Mouse (Mus musculus) frontal cortex, adult 2 months (tissue): ENCODE results near the gene Smad1. TPM values are rescaled to one million over a fixed set of nuclear protein-coding genes. Genes with fewer than 3 reads are reported as not detected.

ENCODE experiments used
- DNase-seq, 2 experiments: peaks; one replicate each; pipeline ENCODE4 v3.0.0; 2022; ENCODE audit warnings: low spot score in 1 of 2; ENCODE audit errors: extremely low spot score in 1 of 2
- polyA plus RNA-seq: library from polyadenylated mRNA; depleted of rRNA; stranded (reverse); fragments of >200 nt; gene quantifications from 2 replicates; pipeline ENCODE4 v1.2.3, GENCODE M21; 2012

Gene Smad1
- polyA plus RNA-seq, 1 experiment, result 26.3 TPM

DNA sequence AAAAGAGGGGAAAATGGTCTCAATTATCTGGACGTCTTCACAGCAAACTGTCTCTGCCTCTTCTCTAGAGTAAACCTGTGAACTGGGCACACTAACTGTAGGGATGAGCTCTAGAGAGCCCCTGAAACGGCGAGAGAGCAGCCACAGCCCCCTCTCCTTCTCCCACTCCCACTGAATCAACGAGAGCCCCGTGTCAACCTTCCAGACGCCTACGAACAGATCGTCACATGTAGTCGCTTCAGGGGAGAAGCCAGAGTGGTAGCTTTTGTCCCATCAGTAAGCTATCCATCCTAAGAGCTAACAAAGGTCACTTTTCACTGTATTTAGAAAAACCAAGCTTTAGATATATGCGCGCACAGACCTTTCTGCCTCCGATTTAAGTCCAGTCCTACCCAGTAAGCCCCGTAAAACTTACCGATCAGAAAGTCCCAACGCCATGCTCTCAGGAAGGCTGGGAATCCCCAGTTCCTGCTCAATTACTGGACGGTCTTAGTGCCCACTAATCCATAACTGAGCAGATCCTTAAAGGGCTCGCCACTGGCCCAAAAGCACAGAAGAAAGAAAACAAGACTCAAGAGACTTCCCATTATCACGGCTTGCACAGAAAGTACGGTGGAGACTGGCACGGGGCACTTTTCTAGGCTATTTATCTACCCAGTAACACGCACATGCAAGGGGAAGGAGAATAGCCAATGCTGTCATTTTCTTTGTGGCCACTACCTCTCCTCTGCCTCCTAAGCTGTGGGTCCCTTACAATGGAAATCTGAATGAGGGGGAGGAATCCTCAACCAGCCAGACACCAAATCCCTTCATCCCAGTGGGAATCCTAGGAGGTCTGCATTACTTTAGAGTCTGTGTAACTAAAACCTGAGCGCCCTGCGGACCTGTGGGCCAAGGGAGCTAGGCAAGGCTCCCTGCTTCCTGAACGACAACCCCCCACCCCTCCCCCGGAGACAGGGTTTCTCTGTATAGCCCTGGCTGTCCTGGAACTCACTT lies 14.7 kb downstream of the Smad1 start:
- no peak for DNase-seq

DNA sequence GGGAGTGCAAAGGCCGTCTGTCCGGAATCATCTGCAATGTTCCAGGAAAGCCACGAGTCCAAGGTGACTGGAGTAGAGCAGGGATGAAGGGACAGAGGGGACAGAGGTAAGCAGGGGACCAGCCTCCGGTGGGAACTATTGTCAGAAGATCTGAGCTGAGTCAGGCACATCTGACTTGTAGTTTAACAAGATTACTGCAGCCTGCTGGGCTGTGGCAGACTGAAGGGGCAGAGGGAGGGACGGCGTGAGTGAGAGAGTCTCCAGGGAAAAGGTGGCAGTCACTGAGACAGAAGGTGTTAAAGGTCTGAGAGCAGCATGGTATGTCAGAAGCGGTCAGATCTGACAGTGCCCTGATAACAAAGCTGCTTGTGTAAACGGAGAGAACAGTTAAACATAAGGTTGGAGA lies 16.5 kb downstream of the Smad1 start:
- DNase-seq, result no peak

DNA sequence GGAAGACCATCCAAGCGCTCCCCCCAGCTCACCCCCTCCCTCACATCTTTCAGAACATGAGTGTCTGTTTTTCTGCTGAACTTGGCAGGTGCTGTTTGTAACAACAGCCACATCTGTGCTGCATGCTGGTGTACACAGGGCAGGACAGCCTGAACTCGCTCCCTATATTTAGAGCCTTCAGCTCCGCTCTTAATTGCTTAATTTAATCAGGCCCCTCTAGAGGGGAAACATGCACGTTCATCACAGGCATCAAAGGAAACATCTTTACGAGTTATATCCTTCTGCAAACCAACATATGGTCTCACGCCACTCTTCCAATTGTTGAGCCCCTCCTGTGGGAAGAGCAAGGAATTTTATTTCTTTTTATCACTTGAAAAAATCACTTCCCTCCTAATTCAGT lies 17.5 kb downstream of the Smad1 start:
- DNase-seq, result no peak

DNA sequence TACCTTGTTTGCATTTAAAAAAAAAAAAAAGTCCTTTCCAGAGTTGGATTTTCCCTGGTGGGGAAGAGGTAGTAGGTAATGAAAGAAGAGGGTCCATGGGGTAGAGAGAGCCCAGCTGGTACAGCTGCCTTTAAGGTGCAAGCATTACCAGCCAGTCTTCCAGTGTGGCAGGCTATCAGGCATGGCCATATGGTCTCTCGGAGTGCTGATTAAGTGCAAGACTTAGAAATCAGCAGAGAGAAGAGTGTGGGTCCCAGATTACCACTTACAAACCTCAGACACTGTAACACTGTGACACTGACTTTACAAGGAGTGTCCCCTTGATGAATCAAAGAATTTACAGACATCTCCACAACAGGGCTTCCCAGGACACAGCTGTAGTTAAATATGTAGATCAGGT lies 18.9 kb downstream of the Smad1 start:
- DNase-seq, result no peak

DNA sequence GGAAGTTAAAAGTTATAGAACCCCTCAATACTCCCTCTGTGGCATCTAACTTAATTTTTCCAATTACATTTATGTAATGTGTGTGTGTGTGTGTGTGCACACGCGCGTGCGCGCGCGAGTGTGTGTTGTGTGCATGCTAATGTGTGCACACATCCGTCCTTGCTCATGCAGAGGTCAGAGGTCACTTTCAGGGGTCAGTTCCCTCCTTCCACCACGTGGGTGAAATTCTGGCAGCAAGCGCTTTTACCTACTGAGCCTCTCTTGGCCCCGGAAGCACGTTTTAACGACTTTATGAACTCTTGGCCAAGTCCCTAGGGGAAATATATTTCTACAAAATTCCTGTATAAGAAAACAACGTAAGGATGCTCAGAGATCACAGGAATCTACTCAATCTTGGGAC lies 19.3 kb downstream of the Smad1 start:
- no peak for DNase-seq

DNA sequence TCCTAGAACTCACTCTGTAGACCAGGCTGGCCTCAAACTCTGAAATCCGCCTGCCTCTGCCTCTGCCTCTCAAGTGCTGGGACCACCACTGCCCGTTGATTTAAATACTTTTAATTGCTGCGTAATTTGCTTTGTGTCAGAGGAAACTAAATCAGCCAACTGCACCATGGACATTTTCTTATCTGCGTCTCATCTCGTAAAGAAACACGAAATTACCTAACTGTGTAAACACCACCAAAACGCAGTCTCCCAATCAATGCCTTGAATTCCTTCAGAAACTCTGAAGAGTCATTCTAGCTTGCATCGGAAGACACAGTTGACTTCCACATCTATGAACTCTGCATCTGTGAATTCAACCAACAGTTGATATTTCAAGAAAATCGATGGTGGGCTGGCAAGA lies 22.7 kb downstream of the Smad1 start:
- no peak for DNase-seq

DNA sequence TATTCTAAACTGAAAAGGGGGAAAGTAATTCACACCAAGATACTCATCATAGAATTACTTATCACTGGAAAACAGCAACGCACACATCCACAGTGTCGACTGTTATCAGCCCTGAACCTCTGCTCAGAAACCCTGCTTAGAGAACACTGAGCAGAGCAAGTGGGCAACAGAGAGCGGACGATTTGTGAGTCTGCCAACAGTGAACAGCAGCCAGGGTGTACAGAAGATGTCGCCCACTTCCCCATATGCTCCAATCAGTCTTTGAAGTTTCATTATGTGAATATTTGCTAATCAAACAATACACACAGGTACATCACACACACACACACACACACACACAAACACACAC lies 23.6 kb downstream of the Smad1 start:
- peak in 1 of 2 experiments; percentile 69 for DNase-seq

DNA sequence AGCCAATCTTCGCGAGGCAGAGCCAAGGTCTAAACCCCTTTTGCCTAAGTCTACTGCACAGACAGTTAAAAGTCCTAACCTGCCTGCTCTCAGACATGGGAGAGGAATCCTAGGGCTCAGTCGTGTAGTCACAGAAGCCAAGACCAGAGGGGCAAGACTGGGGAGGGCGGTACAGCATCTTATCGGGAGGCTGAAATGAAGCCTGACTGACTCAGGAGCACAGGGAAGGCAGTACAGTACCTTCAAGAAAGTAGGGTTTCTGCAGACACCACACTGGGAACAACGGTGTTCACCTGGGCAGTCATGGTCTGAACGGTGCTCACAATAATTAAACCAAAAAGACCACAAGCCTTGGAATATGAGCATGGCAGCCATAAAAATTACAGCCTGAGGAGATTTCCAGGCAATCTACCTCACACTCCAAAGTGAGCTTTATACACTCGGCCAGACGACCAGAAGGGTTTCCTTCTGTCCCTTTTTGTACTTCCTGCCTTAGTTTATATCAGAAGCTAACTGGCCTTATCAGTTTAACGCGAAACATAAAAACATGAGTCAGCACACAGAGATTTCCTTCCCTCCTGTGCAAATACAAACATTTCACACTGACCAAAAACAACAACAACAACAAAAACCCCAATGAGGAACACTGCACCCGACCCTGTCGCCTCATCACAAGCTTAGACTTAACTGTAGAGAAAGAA lies 24.1 kb downstream of the Smad1 start:
- no peak for DNase-seq

DNA sequence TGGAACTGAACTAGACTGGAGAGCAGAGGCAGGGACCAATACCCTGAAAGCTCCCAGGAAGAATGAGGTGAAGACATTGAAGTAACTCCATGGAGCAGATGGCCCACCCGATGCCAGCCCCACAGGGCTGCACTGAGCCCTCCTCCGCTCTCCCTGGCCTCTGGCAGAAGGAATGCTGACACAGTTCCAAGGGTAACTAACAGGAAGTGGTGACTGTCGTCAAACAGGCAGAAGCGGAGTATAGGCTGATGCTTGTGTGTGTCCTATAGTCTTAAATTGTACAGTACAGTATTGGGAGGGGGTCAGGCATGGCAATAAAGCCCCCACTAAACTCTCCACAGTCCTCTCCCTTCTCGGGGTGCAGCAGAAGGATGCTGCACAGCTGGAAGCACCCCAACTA lies 24.9 kb downstream of the Smad1 start:
- DNase-seq, result no peak

DNA sequence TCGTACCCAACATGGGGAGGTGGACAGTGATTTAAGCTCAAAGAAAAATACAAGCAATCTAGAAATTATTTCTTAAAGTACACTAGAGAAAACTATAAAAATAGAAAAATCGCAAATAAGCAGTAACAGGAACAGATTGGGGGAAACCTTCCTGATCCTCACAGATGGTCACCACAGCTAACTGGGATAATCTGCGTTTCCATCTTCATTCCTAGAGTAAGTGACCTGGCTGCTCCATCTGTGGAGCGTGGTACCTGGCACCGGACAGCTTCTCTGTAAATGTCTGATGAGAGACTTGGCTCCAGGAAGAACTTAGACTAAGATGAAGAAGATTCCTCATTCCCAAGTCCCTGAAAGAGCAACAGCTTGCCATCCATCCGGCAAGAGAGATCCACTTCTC lies 25.8 kb downstream of the Smad1 start:
- no peak for DNase-seq

DNA sequence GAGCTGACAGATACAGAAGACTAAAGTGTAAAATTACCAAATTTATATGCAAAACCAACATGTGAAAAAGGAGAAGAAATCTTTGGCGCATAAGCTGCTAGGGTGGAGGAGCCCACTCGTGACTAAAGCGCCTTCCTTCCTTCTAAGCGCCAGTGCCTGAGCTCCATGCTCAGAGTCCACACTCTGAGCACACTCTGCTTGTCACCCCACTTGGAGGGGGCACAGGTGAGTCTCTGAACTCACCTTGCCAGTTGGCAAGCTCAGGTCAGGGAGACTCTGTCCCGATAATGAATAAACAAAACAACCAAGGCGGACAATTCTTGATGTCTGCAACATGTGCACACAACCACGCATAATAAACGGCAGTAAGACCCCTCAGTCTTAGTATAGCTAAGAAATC lies 26.4 kb downstream of the Smad1 start:
- no peak for DNase-seq

DNA sequence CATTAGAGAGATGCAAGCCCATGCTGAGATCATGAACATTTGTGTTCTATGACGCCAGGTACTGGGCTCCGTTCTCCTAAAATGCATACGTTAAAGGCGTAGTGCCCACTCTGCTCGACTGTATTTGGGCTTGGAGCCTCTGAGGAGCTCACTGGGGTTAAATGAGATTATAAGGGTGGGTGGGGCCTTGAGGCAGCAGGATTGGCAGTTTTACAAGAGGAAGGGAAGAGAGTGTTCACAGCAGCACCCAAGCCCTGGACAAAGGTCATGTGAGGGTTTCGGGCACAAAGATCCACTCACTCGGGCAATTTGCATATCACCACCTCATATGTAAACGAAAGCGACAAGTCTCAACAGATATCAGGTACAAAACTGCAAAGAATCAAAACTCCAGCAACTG lies 26.8 kb downstream of the Smad1 start:
- DNase-seq, result no peak

DNA sequence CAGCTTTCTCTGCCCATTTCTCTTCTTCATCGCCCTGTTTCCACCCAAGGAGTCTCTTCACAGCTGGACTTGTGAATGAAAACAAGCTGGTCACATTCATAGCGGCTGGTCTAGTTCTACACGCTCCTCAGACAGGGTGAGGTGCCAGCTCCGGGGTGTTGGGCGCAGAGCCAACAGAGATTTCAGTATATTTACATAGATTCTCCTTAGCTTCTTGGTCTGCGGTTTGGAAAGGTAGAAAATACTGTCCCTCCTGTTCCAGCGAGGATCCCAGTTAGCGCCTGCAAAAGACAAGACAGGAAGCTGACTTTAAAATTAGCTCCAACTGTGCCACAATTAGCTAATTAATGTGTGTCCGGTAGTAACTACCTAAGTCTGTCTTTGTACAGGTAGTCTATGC lies 27.2 kb downstream of the Smad1 start:
- DNase-seq, result no peak

DNA sequence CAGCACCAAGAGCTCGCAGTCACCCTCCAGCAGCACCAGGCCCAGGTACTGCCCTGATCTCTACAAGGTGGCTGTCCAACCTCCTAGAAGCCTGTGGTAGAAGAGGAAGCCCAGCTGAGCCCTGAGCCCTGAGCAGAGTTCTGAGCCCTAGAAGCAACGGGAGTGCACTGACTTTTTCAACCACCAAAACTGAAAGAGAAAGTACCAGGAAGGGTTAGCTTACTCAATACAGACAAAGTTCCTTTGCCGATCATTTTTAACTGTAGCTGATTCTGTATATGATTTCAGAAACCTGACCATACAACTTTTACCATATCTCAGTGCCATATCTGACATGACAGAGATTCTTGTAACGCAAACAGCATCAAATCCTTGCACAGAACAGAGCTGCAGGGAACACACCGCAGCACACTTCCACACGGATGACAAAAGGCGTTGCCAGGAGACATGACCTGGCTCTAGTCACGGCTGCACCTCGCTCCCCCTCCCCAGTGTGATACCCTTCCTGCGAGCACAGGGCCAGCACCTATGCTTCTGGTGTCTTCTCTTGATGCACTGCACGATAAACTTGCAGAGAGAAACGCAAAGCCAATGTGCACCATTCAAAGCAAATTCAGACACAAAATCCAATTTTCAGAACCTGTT lies 28.6 kb downstream of the Smad1 start:
- no peak for DNase-seq

DNA sequence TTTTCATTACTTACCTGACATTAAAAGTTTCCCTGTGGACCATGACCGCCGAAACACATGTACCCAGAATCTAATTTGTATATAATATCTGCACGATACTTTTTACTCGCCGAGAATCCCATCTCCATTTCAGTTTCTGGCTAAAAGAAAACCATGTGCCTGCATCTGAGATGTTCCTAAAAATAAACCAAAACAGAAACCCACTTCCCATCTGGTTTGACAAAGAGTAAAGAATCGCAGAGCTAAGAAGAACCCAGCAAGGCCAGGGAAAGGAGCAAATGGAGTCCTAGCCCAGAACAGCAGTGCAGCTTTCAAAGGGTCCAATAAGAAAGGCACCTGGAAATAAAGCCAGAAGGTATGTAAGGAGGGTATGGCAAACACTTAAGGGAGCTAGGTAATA lies 30.2 kb downstream of the Smad1 start:
- peak in 1 of 2 experiments; percentile 57 for DNase-seq

DNA sequence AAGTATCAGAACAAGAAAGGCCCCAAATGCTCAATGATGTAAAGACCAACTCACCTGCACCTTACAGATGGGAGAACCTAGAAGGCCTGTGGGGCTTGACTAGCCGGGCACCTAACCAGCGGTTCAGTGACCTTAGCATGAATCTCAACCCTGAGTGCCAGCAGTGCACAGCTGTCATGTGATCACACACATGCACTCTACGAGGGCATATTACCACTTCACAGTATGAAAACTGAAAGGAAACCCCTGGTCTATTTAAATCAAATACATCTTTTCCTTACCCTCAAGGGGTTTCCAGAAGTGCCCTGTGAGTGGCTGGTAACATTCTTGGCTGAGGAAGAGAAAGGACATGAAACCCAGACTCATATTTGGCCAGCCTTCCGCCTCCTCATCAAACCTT lies 31.4 kb downstream of the Smad1 start:
- DNase-seq, result no peak

DNA sequence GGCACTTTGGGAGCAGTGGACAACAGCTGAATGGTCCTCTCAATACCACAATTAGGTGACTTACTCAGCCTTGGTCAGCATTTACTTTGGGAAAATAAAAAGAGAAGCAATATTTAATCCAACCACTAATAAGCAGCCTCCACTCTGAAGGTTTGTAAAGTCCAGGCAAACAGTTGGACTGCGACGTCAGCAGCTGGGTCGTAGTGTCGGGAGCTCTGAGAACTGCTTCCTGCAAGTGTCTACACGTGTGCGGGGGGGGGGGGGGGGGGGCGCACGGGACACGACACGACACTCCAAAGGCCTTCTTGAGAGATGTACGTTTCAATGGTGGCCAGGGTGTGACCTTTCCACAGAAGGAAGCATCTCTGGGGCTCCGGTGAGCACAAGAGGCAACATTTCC lies 32.0 kb downstream of the Smad1 start:
- no peak for DNase-seq

DNA sequence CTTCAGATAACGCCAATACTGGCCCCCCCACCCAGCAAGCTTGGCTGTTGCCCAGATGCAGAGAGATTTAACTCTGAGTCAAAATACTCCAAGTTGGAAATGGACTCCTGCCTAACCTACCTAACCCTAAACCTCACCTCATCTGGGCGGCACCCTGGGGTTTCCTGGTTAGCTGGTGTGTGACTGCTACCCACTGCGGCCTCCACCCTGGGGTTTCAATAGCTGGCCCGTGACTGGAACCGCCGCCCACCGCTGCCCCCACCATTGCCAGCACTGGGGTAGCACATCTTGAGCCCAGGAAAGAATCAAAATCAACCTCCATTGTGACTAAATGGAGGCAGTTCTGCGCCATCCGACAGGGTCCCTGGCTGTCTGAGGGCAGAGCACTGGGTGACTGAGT lies 33.1 kb downstream of the Smad1 start:
- DNase-seq, result no peak

DNA sequence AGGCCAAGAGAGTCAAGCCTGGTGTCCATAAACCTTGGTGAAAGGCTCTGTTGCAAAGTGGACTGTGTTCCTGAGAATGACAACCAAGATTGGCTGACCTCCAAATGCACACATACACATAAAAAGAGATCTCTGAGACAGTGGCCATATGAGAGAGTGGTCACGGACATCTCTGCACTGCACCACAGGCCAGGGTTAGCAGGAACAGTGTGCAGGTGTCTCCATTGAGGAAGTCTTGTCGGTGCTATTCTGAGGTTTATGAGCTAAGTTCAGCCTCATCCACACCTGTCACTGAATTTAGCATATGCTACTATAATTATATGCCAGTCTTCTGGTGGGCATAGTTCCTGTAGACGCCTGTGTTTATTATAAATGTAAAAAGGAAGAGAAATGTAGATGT lies 33.6 kb downstream of the Smad1 start:
- no peak for DNase-seq

DNA sequence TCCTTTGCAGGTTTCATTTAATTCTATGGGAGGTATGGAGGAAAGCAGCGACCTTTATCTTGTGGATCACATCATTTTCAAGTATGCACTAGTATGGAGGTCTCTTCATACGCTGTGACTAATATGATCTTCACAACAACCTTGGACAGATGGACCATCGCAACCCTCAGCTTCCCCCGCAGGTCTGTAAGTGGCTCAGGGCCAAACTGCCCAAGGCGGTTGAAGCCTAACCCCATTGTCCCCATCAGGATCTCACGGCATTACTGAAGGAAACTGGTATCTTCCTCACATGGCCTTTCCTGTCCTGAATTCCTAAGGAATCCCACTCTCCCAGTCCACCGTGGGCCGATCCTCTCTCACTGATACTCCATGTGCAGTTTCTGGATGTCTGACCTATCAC lies 34.5 kb downstream of the Smad1 start:
- DNase-seq, result no peak

DNA sequence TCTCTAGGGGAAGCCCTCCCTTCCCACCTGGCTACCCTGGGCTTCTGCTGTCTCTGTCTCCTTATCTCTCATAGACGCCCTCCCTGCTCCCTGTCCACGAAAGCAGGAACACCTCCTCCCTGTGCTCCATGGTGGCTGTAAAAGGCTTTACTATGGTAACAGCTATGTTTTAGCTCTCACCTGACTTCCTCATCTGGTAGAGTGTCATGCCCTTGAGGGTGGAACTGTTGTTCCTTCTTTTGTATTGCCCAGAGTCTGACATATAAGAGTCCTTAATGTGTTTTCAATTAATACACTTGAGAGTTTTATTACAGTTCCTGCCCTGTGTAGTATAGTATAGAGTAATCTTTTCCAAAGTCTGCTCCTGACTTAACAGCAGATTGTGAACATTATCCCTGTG lies 36.9 kb downstream of the Smad1 start:
- no peak for DNase-seq
